Mouse (Mus musculus) adrenal gland, adult 8-10 months (tissue): ENCODE data around the gene Itprid1. TPM values are rescaled to one million over a fixed set of nuclear protein-coding genes. Genes with fewer than 3 reads are reported as not detected.

ENCODE experiments used
- DNase-seq: peaks from one replicate; pipeline ENCODE4 v3.0.0; 2022
- total RNA-seq, 4 experiments: library from RNA; stranded (reverse); gene quantifications; 2 replicates each; pipeline ENCODE4 v1.2.4; 2022

Itprid1 gene
- total RNA-seq, 4 experiments from 2014 or later, result 0.09 to 0.31 TPM; not detected in 2

GRCm38 (mm10) chr6:55901568-55902328, 65.1 kb downstream of the Itprid1 start:
- no peak for DNase-seq

- no peak for DNase-seq
Measured at GRCm38 (mm10) chr6:55902329-55902605, 65.6 kb downstream of the Itprid1 start.

- no peak for DNase-seq
Measured at GRCm38 (mm10) chr6:55919206-55919605, 82.5 kb downstream of the Itprid1 start.

GRCm38 (mm10) chr6:55920282-55920720, 83.6 kb downstream of the Itprid1 start:
- no peak for DNase-seq

- DNase-seq, result no peak
Measured at GRCm38 (mm10) chr6:55920866-55921630, 84.4 kb downstream of the Itprid1 start.

GRCm38 (mm10) chr6:55944709-55945108, 108.0 kb downstream of the Itprid1 start:
- DNase-seq, result no peak

- DNase-seq, result peak; percentile 23
Measured at GRCm38 (mm10) chr6:55950345-55951110, 113.8 kb downstream of the Itprid1 start.

- no peak for DNase-seq
Measured at GRCm38 (mm10) chr6:55972998-55973397, 136.3 kb downstream of the Itprid1 start.

- DNase-seq, result peak; percentile 16
Measured at GRCm38 (mm10) chr6:55979766-55980165, 143.1 kb downstream of the Itprid1 start.

- DNase-seq, result no peak
Measured at GRCm38 (mm10) chr6:56008711-56009110, 172.0 kb downstream of the Itprid1 start.

- DNase-seq, result no peak
Measured at GRCm38 (mm10) chr6:56012384-56012783, 175.7 kb downstream of the Itprid1 start.

- DNase-seq, result no peak
Measured at GRCm38 (mm10) chr6:56017291-56017994, 180.7 kb downstream of the Itprid1 start, which contains the start of gene Ppp1r17. Gene Ppp1r17 (plus strand): TSS chr6:56017497.

GRCm38 (mm10) chr6:56019632-56020031, 182.9 kb downstream of the Itprid1 start:
- DNase-seq, result no peak

- DNase-seq, result no peak
Measured at GRCm38 (mm10) chr6:56025533-56025932, 188.8 kb downstream of the Itprid1 start.

GRCm38 (mm10) chr6:56027318-56027717, 190.6 kb downstream of the Itprid1 start:
- DNase-seq, result no peak

- no peak for DNase-seq
Measured at GRCm38 (mm10) chr6:56027966-56028365, 191.3 kb downstream of the Itprid1 start.

Other genes starting within 250 kb of the Itprid1 start
- not detected for gene Neurod6, start 155.6 kb upstream of the Itprid1 start, total RNA-seq
- 10 to 100 TPM in 2 of 4 experiments, 1 to 10 TPM in 2; 3.2 to 12.6 (median 8.5) TPM for gene Ppp1r17, start 180.6 kb downstream of the Itprid1 start, total RNA-seq